Mouse (Mus musculus) bone marrow macrophage, adult 2 months (primary cell): ENCODE results near the gene Ccdc22.

ENCODE experiments used
- CTCF ChIP-seq: IDR thresholded peaks from 2 replicates; pipeline ENCODE4 v1.5.1; 2012; ENCODE audit warnings: low read depth, mild to moderate bottlenecking, low read length, moderate library complexity
- POLR2A ChIP-seq: IDR thresholded peaks from 2 replicates; pipeline ENCODE4 v1.6.1; 2012; ENCODE audit warnings: mild to moderate bottlenecking, low read depth, low read length, borderline replicate concordance

DNA sequence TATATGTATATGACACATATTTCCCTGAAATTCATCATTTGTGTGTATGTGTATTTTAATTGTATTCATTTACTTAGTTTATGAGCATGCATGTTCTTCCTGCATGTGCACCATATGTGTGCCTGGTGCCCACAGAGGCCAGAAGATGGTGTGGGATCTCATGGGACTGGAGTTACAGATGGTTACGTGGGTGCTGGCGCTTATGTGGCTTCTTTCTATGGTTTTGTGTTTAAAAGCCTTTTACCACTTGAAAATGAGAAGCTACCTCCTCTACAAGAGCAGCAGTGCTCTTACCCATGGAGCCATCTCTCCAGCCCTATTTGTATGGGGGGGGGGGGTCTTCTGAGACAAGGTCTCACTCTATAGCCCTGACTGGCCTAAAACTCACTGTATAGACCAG is 24.2 kb downstream of the Ccdc22 start:
- no peak for TF ChIP-seq CTCF
- TF ChIP-seq POLR2A: no peak
